Mouse (Mus musculus) heart, postnatal 10 days (tissue): ENCODE measurements around the gene Setx. TPM values are rescaled to one million over a fixed set of nuclear protein-coding genes. Genes with fewer than 3 reads are reported as not detected.

Experiments
- DNase-seq, 2 experiments: peaks; one replicate each; pipeline ENCODE4 v3.0.0; 2021
- intact Hi-C: fragments of 180-260 bp; cut with DNase I; formaldehyde crosslinking; loops from one replicate; pipeline ENCODE4 v1.15.1; 2025
- total RNA-seq, 2 experiments: library from RNA; stranded (reverse); gene quantifications; 2 replicates each; pipeline ENCODE4 v1.2.3; 2021

Setx gene
- total RNA-seq, 2 experiments from 2014 or later = 35.8 to 40.8 TPM

- intact Hi-C loops = no loop called here
- DNase-seq = no peak
Observed at GRCm38 (mm10) chr2:29130118-29130899, 6.3 kb downstream of the Setx start.

- DNase-seq = no peak
- intact Hi-C loops = no loop called here
Observed at GRCm38 (mm10) chr2:29135161-29135560, 11.2 kb downstream of the Setx start.

- intact Hi-C loops = no loop called here
- no peak for DNase-seq
Observed at GRCm38 (mm10) chr2:29151941-29152340, 28.0 kb downstream of the Setx start.

GRCm38 (mm10) chr2:29168067-29168466 is 44.1 kb downstream of the Setx start:
- intact Hi-C loops = no loop called here
- DNase-seq = no peak

DNA sequence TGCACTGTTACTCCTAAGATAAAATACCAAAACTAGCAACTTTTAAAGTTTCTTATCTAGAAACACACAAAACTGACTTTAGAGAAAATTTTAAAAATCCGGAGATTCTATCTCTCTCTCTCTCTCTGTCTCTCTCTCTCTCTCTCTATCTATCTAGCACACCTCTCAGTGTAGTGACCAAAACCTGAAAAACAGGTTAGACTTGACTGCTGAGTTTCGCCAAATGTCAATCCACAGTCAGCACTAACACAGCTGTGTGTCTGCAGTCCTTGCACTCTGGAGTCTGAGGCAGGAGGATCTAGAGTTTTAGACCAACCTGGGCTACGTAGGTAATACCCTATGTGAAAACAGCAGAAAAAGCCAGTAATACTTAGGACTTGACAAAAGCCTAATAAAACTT is 50.9 kb downstream of the Setx start:
- intact Hi-C loops = loop anchor here (5.0 kb wide), 1 partner anchor 103 kb away; no protein-coding TSS in a partner anchor
- DNase-seq = no peak

- intact Hi-C loops = loop anchor here (5.0 kb wide), 1 partner anchor 108 kb away; no protein-coding TSS in a partner anchor
- DNase-seq = no peak
Observed at GRCm38 (mm10) chr2:29179810-29180209, 55.8 kb downstream of the Setx start.

GRCm38 (mm10) chr2:29181111-29181510 is 57.1 kb downstream of the Setx start:
- intact Hi-C loops = no loop called here
- no peak for DNase-seq

DNA sequence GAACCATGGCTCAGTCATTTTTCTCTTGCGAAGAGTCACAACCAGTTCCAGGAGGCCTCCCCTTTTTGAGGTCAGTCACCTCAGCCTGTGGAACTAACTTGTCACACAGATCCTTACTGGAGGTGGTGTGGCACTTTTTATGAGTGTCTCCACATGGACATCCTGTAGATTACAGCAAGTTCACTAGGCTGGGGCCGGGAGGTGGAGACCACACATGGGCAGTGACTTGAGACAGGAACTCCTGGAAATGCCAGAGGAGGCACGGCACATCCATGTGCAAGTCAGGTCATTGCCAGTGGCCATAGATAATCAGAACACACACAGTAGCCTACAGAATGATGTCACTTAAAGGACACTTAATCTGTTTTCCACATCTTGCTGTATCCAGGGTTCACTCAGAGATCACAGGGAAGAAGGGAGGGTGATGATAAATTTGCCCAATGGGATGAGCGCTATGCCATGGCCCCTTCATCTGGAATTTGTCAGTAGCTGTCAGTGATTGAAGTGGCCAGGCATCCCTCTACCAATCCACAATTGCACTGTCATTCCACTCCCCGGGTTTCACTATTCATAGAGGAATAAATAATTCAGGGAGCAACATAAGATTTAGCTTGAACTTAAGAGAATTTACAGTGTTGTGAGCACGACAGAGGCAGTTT is 59.4 kb downstream of the Setx start:
- DNase-seq = no peak
- intact Hi-C loops = no loop called here

- no peak for DNase-seq
- intact Hi-C loops = no loop called here
Observed at GRCm38 (mm10) chr2:29186209-29186608, 62.2 kb downstream of the Setx start.

DNA sequence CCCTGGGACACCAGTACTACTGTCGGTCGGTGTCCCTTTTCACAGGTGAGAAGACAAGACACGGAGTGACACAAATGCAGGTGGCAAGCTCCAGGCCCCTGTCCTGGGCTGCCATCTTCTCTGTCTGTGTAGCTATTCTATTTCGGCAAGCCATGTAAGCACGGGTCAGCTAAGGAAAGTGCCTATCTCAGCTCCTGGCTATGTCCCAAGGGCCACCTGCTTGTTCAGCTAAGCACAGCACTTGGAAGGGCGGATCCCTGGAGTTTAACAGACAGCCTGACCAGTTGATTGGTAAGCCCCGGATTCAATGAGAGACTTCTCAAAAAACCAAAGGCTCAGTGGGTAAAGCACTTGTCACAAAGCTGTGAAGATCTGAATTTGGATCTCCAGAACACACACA is 66.4 kb downstream of the Setx start:
- intact Hi-C loops = no loop called here
- DNase-seq = peak; percentile 75

- intact Hi-C loops = no loop called here
- DNase-seq = peak; percentile 33 to 40
Observed at GRCm38 (mm10) chr2:29191216-29192215, 67.5 kb downstream of the Setx start.

DNA sequence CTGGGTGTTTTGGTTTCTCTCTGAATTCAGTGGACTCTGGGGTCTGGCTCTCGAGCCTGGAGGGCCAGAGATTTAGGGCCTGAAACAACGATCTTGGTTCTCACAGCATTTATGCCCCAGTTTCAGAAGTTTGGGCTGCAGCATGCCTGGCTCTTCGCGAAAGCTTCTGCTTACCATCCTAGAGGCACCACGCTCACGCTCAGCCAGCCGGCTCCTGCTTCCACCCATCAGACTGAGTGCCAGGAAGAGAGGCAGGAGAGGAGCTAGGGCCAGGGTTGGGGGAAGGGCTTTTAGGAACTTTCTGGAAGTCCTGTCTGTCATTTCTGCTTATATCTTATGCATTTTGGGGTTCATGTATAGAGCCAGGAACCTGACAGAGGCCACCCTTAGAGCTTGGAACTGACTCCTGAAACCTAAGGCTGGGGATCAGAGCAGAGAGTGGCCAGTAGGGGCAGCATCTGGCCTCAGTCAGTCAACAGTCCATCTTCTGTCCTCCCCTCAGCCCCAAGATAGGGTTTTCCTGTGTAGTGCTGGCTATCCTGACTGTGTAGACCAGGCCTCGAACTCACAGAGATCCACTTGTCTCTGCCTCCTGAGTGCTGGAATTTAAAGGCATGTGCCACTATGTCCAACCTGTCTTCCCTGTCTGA is 68.8 kb downstream of the Setx start:
- intact Hi-C loops = no loop called here
- peak in 1 of 2 experiments; percentile 25 for DNase-seq

GRCm38 (mm10) chr2:29193819-29194546 is 70.0 kb downstream of the Setx start:
- intact Hi-C loops = no loop called here
- no peak for DNase-seq

GRCm38 (mm10) chr2:29194547-29195463 is 70.8 kb downstream of the Setx start:
- intact Hi-C loops = no loop called here
- DNase-seq = peak; percentile 84 to 92

GRCm38 (mm10) chr2:29196844-29197243 is 72.9 kb downstream of the Setx start:
- intact Hi-C loops = no loop called here
- DNase-seq = no peak

DNA sequence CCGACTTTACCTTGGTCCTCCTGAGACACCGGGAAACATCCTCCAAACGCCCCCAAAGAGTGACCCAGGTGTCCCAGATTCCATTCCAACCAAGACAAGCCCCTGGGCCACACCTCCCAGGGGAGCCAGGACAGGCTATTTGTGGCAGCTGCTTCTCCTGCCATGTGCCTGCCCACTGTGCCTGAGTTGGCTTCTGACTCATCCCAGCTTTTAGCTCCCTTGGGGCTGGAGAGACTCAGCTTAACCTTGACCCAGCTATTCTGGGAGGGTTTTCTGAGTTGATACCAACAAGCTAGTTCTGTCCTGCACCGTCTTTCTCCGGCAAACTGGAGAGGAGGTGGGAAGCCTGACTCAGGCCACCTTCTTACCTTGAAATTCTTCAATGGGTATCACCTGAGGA is 74.5 kb downstream of the Setx start:
- peak in 1 of 2 experiments; percentile 57 for DNase-seq
- intact Hi-C loops = no loop called here

DNA sequence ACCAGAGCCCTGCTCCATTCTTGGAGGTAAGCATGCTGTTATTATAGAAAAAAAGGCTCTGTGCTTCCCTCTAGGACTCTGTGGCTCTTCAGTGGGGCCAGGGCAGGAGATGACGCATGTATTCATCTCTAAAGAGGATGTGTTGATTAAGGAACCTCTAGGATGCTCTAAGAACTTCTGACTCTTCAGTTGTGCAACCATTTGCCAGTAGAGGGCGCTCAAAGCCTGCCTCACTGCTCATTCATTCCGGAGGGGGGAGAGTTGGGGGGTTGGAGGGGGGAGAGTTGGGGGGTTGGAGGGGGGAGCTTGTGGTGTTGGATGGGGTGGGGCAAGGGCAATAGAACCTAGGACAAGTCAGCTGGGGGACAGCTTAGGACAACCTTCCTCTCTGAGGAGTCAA is 75.9 kb downstream of the Setx start:
- peak; percentile 43 to 72 for DNase-seq

DNA sequence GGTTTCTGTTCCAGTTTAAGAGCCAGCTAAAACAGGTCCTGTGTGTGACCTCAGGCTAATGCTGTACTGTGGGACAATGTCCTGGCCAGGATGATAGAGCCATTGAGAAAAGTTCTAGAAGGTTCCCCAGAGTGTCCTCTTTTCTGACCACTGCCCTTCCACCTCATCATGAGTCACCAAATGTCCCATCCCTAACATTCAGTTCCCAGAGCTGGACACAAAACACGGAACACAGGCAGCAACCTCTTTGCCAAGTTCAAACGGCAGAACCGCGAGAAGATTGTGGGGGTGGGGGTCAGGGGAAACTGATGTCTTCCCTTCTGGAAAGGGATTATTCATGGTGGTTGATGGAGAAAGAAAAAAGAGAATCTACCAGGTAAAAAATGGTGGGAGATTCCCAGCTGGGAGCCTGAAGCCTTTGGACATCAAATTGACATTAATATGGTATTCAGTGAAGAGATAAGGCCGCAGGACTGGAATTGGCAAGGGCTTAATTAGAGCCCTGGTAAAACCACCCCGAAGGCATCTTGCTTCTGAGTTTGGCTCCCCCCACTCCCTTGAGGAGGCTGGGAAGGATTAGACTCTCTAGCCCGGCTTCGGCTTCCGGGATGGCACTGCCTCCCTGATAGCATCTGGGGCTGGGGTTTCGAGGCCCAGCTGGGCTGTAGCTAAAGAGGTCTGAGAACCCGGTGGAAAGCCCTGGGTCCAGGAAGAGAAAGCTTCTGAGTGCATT is 77.4 kb downstream of the Setx start:
- intact Hi-C loops = loop anchor here (2.0 to 5.0 kb wide), 2 partner anchors 35 to 351 kb away; no protein-coding TSS in a partner anchor
- no peak for DNase-seq

More for the DNA sequence above, 75.9 kb downstream of the Setx start:
- intact Hi-C loops = loop anchor here (1.0 to 5.0 kb wide), 3 partner anchors 37 to 404 kb away; no protein-coding TSS in a partner anchor
